Mouse (Mus musculus) heart, adult 2 months (tissue): Measurements from ENCODE around the gene Tmod4.

ENCODE experiments used
- CTCF ChIP-seq: fragments of 200-600 bp; IDR thresholded peaks from 2 replicates; pipeline ENCODE4 v1.8.1; 2022; ENCODE audit warnings: antibody characterized with exemption, mild to moderate bottlenecking, moderate library complexity
- EP300 ChIP-seq: fragments of 200-500 bp; IDR thresholded peaks from 2 replicates; pipeline ENCODE4 v1.6.1; 2011; ENCODE audit warnings: low read depth, low read length, control low read depth; ENCODE audit not compliant: insufficient read depth
- POLR2A ChIP-seq: fragments of 200-500 bp; IDR thresholded peaks from 2 replicates; pipeline ENCODE4 v1.6.1; 2011; ENCODE audit warnings: mild to moderate bottlenecking, low read depth, low read length, control low read depth; ENCODE audit not compliant: insufficient read depth

GRCm38 (mm10) chr3:95142617-95143011 lies 18.3 kb downstream of the Tmod4 start:
- TF ChIP-seq CTCF (peak; percentile 99), EP300 (peak; percentile 91), POLR2A (0 out of 2 replicates have a peak, but pooled peaks have one; percentile 17)
